Mouse (Mus musculus) layer of hippocampus, adult 9-11 months (tissue): ENCODE measurements at regions not wholly inside any gene's neighbourhood (a gene's known extent, or its start where the extent isn't known, plus 50 kb on each side); places are given as distances from the start of the nearest gene placed in this dataset.

Experiments
- DNase-seq: peaks from one replicate; pipeline ENCODE4 v3.0.0; 2022

GRCm38 (mm10) chr12:9091951-9092350 is 62.2 kb downstream of the Ttc32 start:
- no peak for DNase-seq

GRCm38 (mm10) chr12:9095061-9095460 is 65.3 kb downstream of the Ttc32 start:
- no peak for DNase-seq

GRCm38 (mm10) chr12:9106416-9106815 is 76.6 kb downstream of the Ttc32 start:
- no peak for DNase-seq

- no peak for DNase-seq
Measured at GRCm38 (mm10) chr12:9109806-9110205, 80.0 kb downstream of the Ttc32 start.

- DNase-seq: no peak
Measured at GRCm38 (mm10) chr12:9112161-9112674, 82.4 kb downstream of the Ttc32 start.

- DNase-seq: peak; percentile 60
Measured at GRCm38 (mm10) chr12:9113652-9114051, 83.9 kb downstream of the Ttc32 start.

- peak; percentile 23 for DNase-seq
Measured at GRCm38 (mm10) chr12:9114061-9114460, 84.3 kb downstream of the Ttc32 start.

- no peak for DNase-seq
Measured at GRCm38 (mm10) chr12:9118576-9118975, 88.8 kb downstream of the Ttc32 start.

GRCm38 (mm10) chr12:9127931-9128550 is 98.2 kb downstream of the Ttc32 start:
- no peak for DNase-seq

- DNase-seq: no peak
Measured at GRCm38 (mm10) chr12:9128581-9129275, 98.9 kb downstream of the Ttc32 start.

GRCm38 (mm10) chr12:9132621-9133020 is 102.8 kb downstream of the Ttc32 start:
- DNase-seq: no peak

- no peak for DNase-seq
Measured at GRCm38 (mm10) chr12:9133890-9134870, 104.4 kb downstream of the Ttc32 start.

- DNase-seq: no peak
Measured at GRCm38 (mm10) chr12:9151001-9151400, 121.2 kb downstream of the Ttc32 start.

GRCm38 (mm10) chr12:9151426-9151825 is 121.6 kb downstream of the Ttc32 start:
- DNase-seq: no peak

- no peak for DNase-seq
Measured at GRCm38 (mm10) chr12:9154491-9154890, 124.7 kb downstream of the Ttc32 start.

GRCm38 (mm10) chr12:9156794-9157193 is 127.0 kb downstream of the Ttc32 start:
- DNase-seq: no peak

GRCm38 (mm10) chr12:9158751-9159150 is 129.0 kb downstream of the Ttc32 start:
- DNase-seq: no peak

GRCm38 (mm10) chr12:9165367-9165940 is 135.7 kb downstream of the Ttc32 start:
- DNase-seq: no peak

GRCm38 (mm10) chr12:9166218-9166908 is 136.6 kb downstream of the Ttc32 start:
- DNase-seq: peak; percentile 14

GRCm38 (mm10) chr12:9169008-9169407 is 139.2 kb downstream of the Ttc32 start:
- DNase-seq: no peak

- no peak for DNase-seq
Measured at GRCm38 (mm10) chr12:9173680-9174079, 143.9 kb downstream of the Ttc32 start.

GRCm38 (mm10) chr12:9174327-9174726 is 144.5 kb downstream of the Ttc32 start:
- no peak for DNase-seq
